8 mouse cellular contexts compared by ENCODE assay signal in the genomic region with DNA sequence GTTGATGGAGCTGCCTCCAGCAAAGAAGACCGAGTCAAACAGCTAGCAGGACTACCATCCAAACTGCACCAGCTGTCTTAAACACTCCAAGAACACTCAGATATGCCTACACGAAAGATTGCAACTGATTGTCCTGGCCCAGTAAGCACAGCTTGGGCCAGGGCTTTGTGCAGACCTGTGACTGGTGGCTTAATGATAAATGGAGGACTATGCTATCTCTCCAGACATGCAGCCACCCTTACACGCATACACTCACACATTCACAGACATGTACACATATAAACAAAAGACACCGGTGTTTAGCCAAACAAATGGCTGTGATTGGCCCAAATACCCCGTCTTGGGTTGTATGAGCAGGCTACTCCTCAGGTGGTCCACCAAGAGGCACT. TPM values are rescaled to one million over a fixed set of nuclear protein-coding genes. Genes with fewer than 3 reads are reported as not detected.
DNase-seq lines count a peak whose midpoint lies in the region; ATAC-seq and TF ChIP-seq lines count a peak whose summit lies in the region.

No protein-coding gene starts in this region.

- H3K4me3 ChIP-seq in megakaryocyte, embryonic 14.5 days (replicated peaks): peak overlapping the region; percentile 94
- H3K4me3 ChIP-seq in erythroblast, embryonic 14.5 days (replicated peaks): peak overlapping the region; percentile 81
- H3K4me3 ChIP-seq in limb, embryonic 14.5 days (replicated peaks; ENCODE audit: low read length): peak overlapping the region; percentile 94
- peak overlapping the region; percentile 77; the same call in 1 of the 2 replicates for H3K4me3 ChIP-seq in small intestine, adult 2 months (ENCODE audit: low read depth, low read length)

- no peak for TF ChIP-seq CTCF in small intestine, adult 2 months (IDR thresholded peaks at IDR 0.05; ENCODE audit: extremely low read depth, insufficient read length, insufficient replicate concordance, low read depth, low read length)

- peak overlapping the region; percentile 60 for H3K4me2 ChIP-seq in limb, embryonic 14.5 days (replicated peaks; ENCODE audit: low read depth, low read length, severe bottlenecking)

- no peak for DNase-seq in limb, embryonic 14.5 days (ENCODE audit: low spot score)
- no peak for DNase-seq in cerebellum, postnatal 10 days
- DNase-seq in cerebellum, postnatal 4 days (ENCODE audit: low spot score in 2 of 2): no peak
- no peak for DNase-seq in frontal cortex, postnatal 25 days (ENCODE audit: low spot score in 2 of 2)

- no peak for ATAC-seq in megakaryocyte, adult 5-6 weeks (ENCODE audit: poor library complexity, severe bottlenecking)
- no peak for ATAC-seq in limb, embryonic 14.5 days (ENCODE audit: low FRiP score, low read depth)

- H3K9me3 ChIP-seq in megakaryocyte, embryonic 14.5 days: no peaks in the 10 kb centered on the region
- no peaks in the 10 kb centered on the region for H3K9me3 ChIP-seq in erythroblast, embryonic 14.5 days (ENCODE audit: control insufficient read depth, low read length)
- H3K9me3 ChIP-seq in limb, embryonic 14.5 days (ENCODE audit: control insufficient read depth, low read length): no peaks in the 10 kb centered on the region

- TF ChIP-seq POLR2A in limb, embryonic 14.5 days (IDR thresholded peaks at IDR 0.05; ENCODE audit: borderline replicate concordance, extremely low read depth, insufficient read depth, insufficient read length): no peak
- no peak for TF ChIP-seq POLR2A in small intestine, adult 2 months (IDR thresholded peaks at IDR 0.05; ENCODE audit: low read depth, low read length)

- 50% methylated on average over 5 of the region's 5 CpGs for WGBS in limb, embryonic 14.5 days
- 35% methylated on average over 5 of the region's 5 CpGs for WGBS in small intestine, adult 2 months

- peaks cover 54% of the 10 kb centered on the region for H3K36me3 ChIP-seq in megakaryocyte, embryonic 14.5 days (replicated peaks; ENCODE audit: low read length)
- H3K36me3 ChIP-seq in erythroblast, embryonic 14.5 days (ENCODE audit: control insufficient read depth): peaks cover 22% of the 10 kb centered on the region
- H3K36me3 ChIP-seq in limb, embryonic 14.5 days (ENCODE audit: control insufficient read depth, insufficient read depth, low read length): peaks cover 11% of the 10 kb centered on the region
- peaks cover 9% of the 10 kb centered on the region for H3K36me3 ChIP-seq in small intestine, adult 2 months (ENCODE audit: control insufficient read depth, insufficient read depth, low read length)

- peak overlapping the region; percentile 63; the same call in 1 of the 2 replicates for H3K27ac ChIP-seq in limb, embryonic 14.5 days (replicated peaks; ENCODE audit: low read depth, low read length)
- 0 out of 2 replicates have a peak overlapping the region, but pooled peaks have one; percentile 13 for H3K27ac ChIP-seq in small intestine, adult 2 months (ENCODE audit: insufficient read depth, low read depth, low read length)

- peaks cover 49% of the 10 kb centered on the region for H3K4me1 ChIP-seq in megakaryocyte, embryonic 14.5 days
- peaks cover 32% of the 10 kb centered on the region for H3K4me1 ChIP-seq in erythroblast, embryonic 14.5 days (ENCODE audit: control insufficient read depth)
- H3K4me1 ChIP-seq in limb, embryonic 14.5 days (ENCODE audit: control insufficient read depth, insufficient read depth, low read length): peaks cover 12% of the 10 kb centered on the region
- peaks cover 6% of the 10 kb centered on the region; the same call in 1 of the 2 replicates for H3K4me1 ChIP-seq in small intestine, adult 2 months (ENCODE audit: control insufficient read depth, insufficient read depth, insufficient read length, low read length)

- peak overlapping the region; percentile 98 for H3K9ac ChIP-seq in limb, embryonic 14.5 days (ENCODE audit: low read depth, low read length, severe bottlenecking)

- H3K27me3 ChIP-seq in megakaryocyte, embryonic 14.5 days (replicated peaks): no peaks in the 10 kb centered on the region
- H3K27me3 ChIP-seq in erythroblast, embryonic 14.5 days (ENCODE audit: control insufficient read depth): no peaks in the 10 kb centered on the region
- no peaks in the 10 kb centered on the region for H3K27me3 ChIP-seq in limb, embryonic 14.5 days (ENCODE audit: control insufficient read depth, insufficient read depth, low read length)
- no peaks in the 10 kb centered on the region for H3K27me3 ChIP-seq in small intestine, adult 2 months (ENCODE audit: control insufficient read depth, insufficient read depth, low read length)

RNA-seq across cellular contexts. Expression of gene Med17, which starts 0.8 kb away (rescaled TPM):
- polyA plus RNA-seq in megakaryocyte, embryonic 14.5 days (2012; ENCODE audit: insufficient read depth, low replicate concordance): 1.0 and 7.6 TPM in 2 replicates
- total RNA-seq in megakaryocyte, adult 5-6 weeks (2015): 32.1 and 34.7 TPM in 2 replicates
- total RNA-seq in megakaryocyte, adult 5-6 weeks (2017): 30.4 and 32.8 TPM in 2 replicates
- polyA plus RNA-seq in erythroblast, embryonic 14.5 days (2012): 0.39 TPM in 2 replicates
- 46.4 and 55.8 TPM in 2 replicates for polyA plus RNA-seq in limb, embryonic 14.5 days (2012; rRNA removed)
- polyA plus RNA-seq in limb, embryonic 14.5 days (2014; fragmentation: Nextera tagmentation; extraction: Ambion mirVana): 33.6 and 40.2 TPM in 2 replicates
- 13.7 and 22.5 TPM in 2 replicates for polyA plus RNA-seq in small intestine, adult 2 months (2012; rRNA removed)

RNA-seq across cellular contexts. Expression of gene Taf1d, which starts 25.5 kb away (rescaled TPM):
- 18.8 and 30.9 TPM in 2 replicates for polyA plus RNA-seq in megakaryocyte, embryonic 14.5 days (2012; ENCODE audit: insufficient read depth, low replicate concordance)
- total RNA-seq in megakaryocyte, adult 5-6 weeks (2015): 115 and 157 TPM in 2 replicates
- total RNA-seq in megakaryocyte, adult 5-6 weeks (2017): 850 and 1,047 TPM in 2 replicates
- polyA plus RNA-seq in erythroblast, embryonic 14.5 days (2012): 0.96 and 2.3 TPM in 2 replicates
- 69.9 and 131 TPM in 2 replicates for polyA plus RNA-seq in limb, embryonic 14.5 days (2012; rRNA removed)
- polyA plus RNA-seq in limb, embryonic 14.5 days (2014; fragmentation: Nextera tagmentation; extraction: Ambion mirVana): 66.5 and 69.8 TPM in 2 replicates
- 1.9 and 3.9 TPM in 2 replicates for polyA plus RNA-seq in small intestine, adult 2 months (2012; rRNA removed)

RNA-seq across cellular contexts. Expression of gene 4931406C07Rik, which starts 25.8 kb away (rescaled TPM):
- 1.9 and 5.2 TPM in 2 replicates for polyA plus RNA-seq in megakaryocyte, embryonic 14.5 days (2012; ENCODE audit: insufficient read depth, low replicate concordance)
- 8.2 and 9.1 TPM in 2 replicates for total RNA-seq in megakaryocyte, adult 5-6 weeks (2015)
- 8.0 and 8.6 TPM in 2 replicates for total RNA-seq in megakaryocyte, adult 5-6 weeks (2017)
- 0.03 and 0.04 TPM in 2 replicates for polyA plus RNA-seq in erythroblast, embryonic 14.5 days (2012)
- 18.7 and 22.9 TPM in 2 replicates for polyA plus RNA-seq in limb, embryonic 14.5 days (2012; rRNA removed)
- polyA plus RNA-seq in limb, embryonic 14.5 days (2014; fragmentation: Nextera tagmentation; extraction: Ambion mirVana): 9.5 and 11.4 TPM in 2 replicates
- polyA plus RNA-seq in small intestine, adult 2 months (2012; rRNA removed): 6.8 and 10.0 TPM in 2 replicates

RNA-seq across cellular contexts. Expression of gene Vstm5, which starts 41.6 kb away (rescaled TPM):
- polyA plus RNA-seq in megakaryocyte, embryonic 14.5 days (2012; ENCODE audit: insufficient read depth, low replicate concordance): not detected in 2 replicates
- total RNA-seq in megakaryocyte, adult 5-6 weeks (2015): not detected in 2 replicates
- not detected in 2 replicates for total RNA-seq in megakaryocyte, adult 5-6 weeks (2017)
- polyA plus RNA-seq in erythroblast, embryonic 14.5 days (2012): not detected in 2 replicates
- polyA plus RNA-seq in limb, embryonic 14.5 days (2012; rRNA removed): 6.2 and 7.0 TPM in 2 replicates
- 6.6 and 6.9 TPM in 2 replicates for polyA plus RNA-seq in limb, embryonic 14.5 days (2014; fragmentation: Nextera tagmentation; extraction: Ambion mirVana)
- polyA plus RNA-seq in small intestine, adult 2 months (2012; rRNA removed): 26.9 and 33.1 TPM in 2 replicates
